Mouse (Mus musculus) central nervous system, embryonic 14 days (tissue): ENCODE measurements around the gene Sidt1. TPM values are rescaled to one million over a fixed set of nuclear protein-coding genes. Genes with fewer than 3 reads are reported as not detected.

Experiments
- polyA plus RNA-seq: library from polyadenylated mRNA; depleted of rRNA; stranded (reverse); fragments of >200 nt; gene quantifications from 2 replicates; pipeline ENCODE4 v1.2.3, GENCODE M21; 2012; rRNA removed

The Sidt1 gene
- 5.1 and 5.7 TPM in 2 replicates for polyA plus RNA-seq

GRCm38 (mm10) chr16:44332861-44333284 lies at the start of gene Sidt1:
Gene Sidt1, minus strand, starts transcription at chr16:44333196.

GRCm38 (mm10) chr16:44347071-44347901 lies 14.3 kb upstream of the Sidt1 start, which contains the start of gene Spice1:
Gene Spice1, plus strand, starts transcription at chr16:44347121.

Other genes with a start within 250 kb of the Sidt1 start
- gene Atp6v1a, start 193.5 kb downstream of the Sidt1 start, polyA plus RNA-seq: 66.9 and 71.0 TPM in 2 replicates
- 26.0 and 26.5 TPM in 2 replicates for gene Naa50, start 193.4 kb downstream of the Sidt1 start, polyA plus RNA-seq
- 9.0 and 10.0 TPM in 2 replicates for gene Usf3, start 159.9 kb downstream of the Sidt1 start, polyA plus RNA-seq
- 21.3 and 24.1 TPM in 2 replicates for gene Spice1, start 13.9 kb upstream of the Sidt1 start, polyA plus RNA-seq
- 8.7 and 10.0 TPM in 2 replicates for gene Cfap44, start 61.6 kb upstream of the Sidt1 start, polyA plus RNA-seq
- 22.9 and 29.9 TPM in 2 replicates for gene Boc, start 225.7 kb upstream of the Sidt1 start, polyA plus RNA-seq